Mouse (Mus musculus): Measurements from ENCODE around the gene Creg1. TPM values are rescaled to one million over a fixed set of nuclear protein-coding genes. Genes with fewer than 3 reads are reported as not detected.
A peak's percentile ranks its signal among the peaks of the same experiment; 100 is the strongest.

Gene Creg1
- polyA plus RNA-seq, 1 experiment from 2014 or later = 26.3 TPM

- H3K4me2 ChIP-seq = no peak overlapping the region
- ATAC-seq (ENCODE audit: low FRiP score) = 0 out of 2 replicates have a peak, but pooled peaks have one; percentile 15
- H3K4me1 ChIP-seq = peaks cover 22% of the 10 kb centered on the region
- H3K9me3 ChIP-seq = no peaks in the 10 kb centered on the region
- 46% methylated on average over 19 of the region's 19 CpGs for WGBS
- H3K27ac ChIP-seq = no peak overlapping the region
- no peak overlapping the region for H3K4me3 ChIP-seq (replicated peaks)
- H3K9ac ChIP-seq = no peak overlapping the region
- H3K27me3 ChIP-seq = peaks cover 28% of the 10 kb centered on the region
- H3K36me3 ChIP-seq (replicated peaks) = no peaks in the 10 kb centered on the region
These were observed 12.2 kb downstream of the Creg1 start for GRCm38 (mm10) chr1:165775518-165776294.

- H3K9ac ChIP-seq = no peak overlapping the region
- H3K4me3 ChIP-seq (replicated peaks) = peak overlapping the region; percentile 34
- peaks cover 32% of the 10 kb centered on the region for H3K27me3 ChIP-seq
- ATAC-seq (ENCODE audit: low FRiP score) = peak; percentile 60
- H3K4me1 ChIP-seq = peaks cover 17% of the 10 kb centered on the region
- WGBS = 2% methylated on average over 13 of the region's 13 CpGs
- no peaks in the 10 kb centered on the region for H3K36me3 ChIP-seq (replicated peaks)
- no peak overlapping the region for H3K27ac ChIP-seq
- peak overlapping the region; percentile 60 for H3K4me2 ChIP-seq
- no peaks in the 10 kb centered on the region for H3K9me3 ChIP-seq
These were observed 16.5 kb downstream of the Creg1 start for GRCm38 (mm10) chr1:165779954-165780585.

- Histone ChIP-seq H3K9ac (no peak overlapping the region), H3K4me2 (peak overlapping the region; percentile 60), H3K36me3 (replicated peaks) (no peaks in the 10 kb centered on the region), H3K27me3 (peaks cover 32% of the 10 kb centered on the region), H3K27ac (no peak overlapping the region; the same call in 1 of the 2 replicates), H3K4me3 (replicated peaks) (peak overlapping the region; percentile 34), H3K4me1 (peaks cover 15% of the 10 kb centered on the region), H3K9me3 (no peaks in the 10 kb centered on the region)
- 2% methylated on average over 20 of the region's 20 CpGs for WGBS
- peak; percentile 74; the same call in 1 of the 2 replicates for ATAC-seq (ENCODE audit: low FRiP score)
These were observed 17.1 kb downstream of the Creg1 start for GRCm38 (mm10) chr1:165780586-165781111.

GRCm38 (mm10) chr1:165781426-165781825 is 17.9 kb downstream of the Creg1 start:
- ATAC-seq (ENCODE audit: low FRiP score) = no peak
- H3K4me2 ChIP-seq = peak overlapping the region; percentile 60
- WGBS = 84% methylated on average over 9 of the region's 9 CpGs
- no peak overlapping the region for H3K27ac ChIP-seq
- H3K4me1 ChIP-seq = peaks cover 20% of the 10 kb centered on the region
- no peaks in the 10 kb centered on the region for H3K36me3 ChIP-seq (replicated peaks)
- H3K4me3 ChIP-seq (replicated peaks) = no peak overlapping the region
- peaks cover 32% of the 10 kb centered on the region for H3K27me3 ChIP-seq
- no peaks in the 10 kb centered on the region for H3K9me3 ChIP-seq
- H3K9ac ChIP-seq = no peak overlapping the region

GRCm38 (mm10) chr1:165781911-165782310 is 18.4 kb downstream of the Creg1 start:
- Histone ChIP-seq H3K9ac (no peak overlapping the region), H3K27ac (no peak overlapping the region), H3K4me2 (no peak overlapping the region), H3K36me3 (replicated peaks) (no peaks in the 10 kb centered on the region), H3K27me3 (peaks cover 27% of the 10 kb centered on the region), H3K4me1 (peaks cover 17% of the 10 kb centered on the region), H3K4me3 (replicated peaks) (no peak overlapping the region), H3K9me3 (no peaks in the 10 kb centered on the region)
- no peak for ATAC-seq (ENCODE audit: low FRiP score)
- 91% methylated on average over 12 of the region's 12 CpGs for WGBS

GRCm38 (mm10) chr1:165786296-165786695 is 22.8 kb downstream of the Creg1 start:
- H3K27me3 ChIP-seq = peaks cover 8% of the 10 kb centered on the region

GRCm38 (mm10) chr1:165788511-165788910 is 25.0 kb downstream of the Creg1 start, which contains the start of gene Cd247:
Cd247 (plus strand) TSS chr1:165788681.
- Histone ChIP-seq H3K9me3 (no peaks in the 10 kb centered on the region), H3K27me3 (no peaks in the 10 kb centered on the region), H3K4me1 (peaks cover 7% of the 10 kb centered on the region), H3K36me3 (replicated peaks) (no peaks in the 10 kb centered on the region), H3K4me2 (no peak within 1 kb of the TSS), H3K27ac (no peak within 1 kb of the TSS), H3K9ac (0 out of 2 replicates have a peak within 1 kb of the TSS, but pooled peaks have one; percentile 25), H3K4me3 (replicated peaks) (no peak within 1 kb of the TSS)
- 70% methylated on average over 8 of the region's 8 CpGs for WGBS
- ATAC-seq (ENCODE audit: low FRiP score) = no peak

More at GRCm38 (mm10) chr1:165786296-165786695, 22.8 kb downstream of the Creg1 start:
- Histone ChIP-seq H3K4me3 (replicated peaks) (no peak overlapping the region), H3K4me2 (no peak overlapping the region), H3K9me3 (no peaks in the 10 kb centered on the region), H3K4me1 (peaks cover 7% of the 10 kb centered on the region), H3K36me3 (replicated peaks) (no peaks in the 10 kb centered on the region), H3K9ac (no peak overlapping the region), H3K27ac (no peak overlapping the region)
- WGBS = 58% methylated on average over 11 of the region's 11 CpGs
- ATAC-seq (ENCODE audit: low FRiP score) = no peak

GRCm38 (mm10) chr1:165789066-165789660 is 25.6 kb downstream of the Creg1 start:
- ATAC-seq (ENCODE audit: low FRiP score) = no peak
- Histone ChIP-seq H3K4me2 (no peak overlapping the region), H3K4me1 (peaks cover 7% of the 10 kb centered on the region), H3K9me3 (no peaks in the 10 kb centered on the region), H3K36me3 (replicated peaks) (no peaks in the 10 kb centered on the region), H3K4me3 (replicated peaks) (no peak overlapping the region), H3K27me3 (no peaks in the 10 kb centered on the region), H3K27ac (no peak overlapping the region), H3K9ac (0 out of 2 replicates have a peak overlapping the region, but pooled peaks have one; percentile 25)
- WGBS = 88% methylated on average over 17 of the region's 17 CpGs

- Histone ChIP-seq H3K4me1 (peaks cover 7% of the 10 kb centered on the region), H3K27ac (no peak overlapping the region), H3K36me3 (replicated peaks) (no peaks in the 10 kb centered on the region), H3K9me3 (no peaks in the 10 kb centered on the region), H3K27me3 (no peaks in the 10 kb centered on the region), H3K9ac (no peak overlapping the region), H3K4me3 (replicated peaks) (no peak overlapping the region), H3K4me2 (no peak overlapping the region)
- WGBS = 88% methylated on average over 6 of the region's 6 CpGs
- no peak for ATAC-seq (ENCODE audit: low FRiP score)
These were observed 26.4 kb downstream of the Creg1 start for GRCm38 (mm10) chr1:165789963-165790362.

- no peak for ATAC-seq (ENCODE audit: low FRiP score)
- WGBS = 91% methylated on average over 17 of the region's 17 CpGs
- H3K36me3 ChIP-seq (replicated peaks) = no peaks in the 10 kb centered on the region
- no peak overlapping the region for H3K4me2 ChIP-seq
- H3K4me1 ChIP-seq = peaks cover 7% of the 10 kb centered on the region
- no peak overlapping the region for H3K9ac ChIP-seq
- peaks cover under 1% of the 10 kb centered on the region; the same call in 1 of the 2 replicates for H3K27me3 ChIP-seq
- no peak overlapping the region for H3K27ac ChIP-seq
- H3K9me3 ChIP-seq = no peaks in the 10 kb centered on the region
- H3K4me3 ChIP-seq (replicated peaks) = no peak overlapping the region
These were observed 27.1 kb downstream of the Creg1 start for GRCm38 (mm10) chr1:165790461-165791210.

GRCm38 (mm10) chr1:165791411-165791810 is 27.9 kb downstream of the Creg1 start:
- Histone ChIP-seq H3K27ac (no peak overlapping the region), H3K4me2 (no peak overlapping the region), H3K4me3 (replicated peaks) (no peak overlapping the region), H3K4me1 (peaks cover 2% of the 10 kb centered on the region), H3K36me3 (replicated peaks) (no peaks in the 10 kb centered on the region), H3K9me3 (no peaks in the 10 kb centered on the region), H3K27me3 (peaks cover 7% of the 10 kb centered on the region; the same call in 1 of the 2 replicates), H3K9ac (no peak overlapping the region)
- 86% methylated on average over 9 of the region's 9 CpGs for WGBS
- no peak for ATAC-seq (ENCODE audit: low FRiP score)
